Mouse (Mus musculus): ENCODE results near the gene Chaf1a. TPM values are rescaled to one million over a fixed set of nuclear protein-coding genes. Genes with fewer than 3 reads are reported as not detected.
A peak's percentile ranks its signal among the peaks of the same experiment; 100 is the strongest.

Gene Chaf1a
- 1.9 and 4.1 TPM in 2 replicates for polyA plus RNA-seq (2012; rRNA removed)

- peaks cover 2% of the 10 kb centered on the region; the same call in 1 of the 2 replicates for H3K4me1 ChIP-seq (ENCODE audit: control insufficient read depth, insufficient read depth, insufficient read length, low read length)
- WGBS, result under 1% methylated on average over 68 of the region's 68 CpGs
- no peak within 1 kb of the TSS; the same call in 1 of the 2 replicates for H3K27ac ChIP-seq (ENCODE audit: insufficient read depth, low read depth, low read length)
- H3K27me3 ChIP-seq (ENCODE audit: control insufficient read depth, insufficient read depth, low read length), result no peaks in the 10 kb centered on the region
- peak within 1 kb of the TSS; percentile 80 for H3K4me3 ChIP-seq (ENCODE audit: low read depth, low read length)
- peak; percentile 39; the same call in 1 of the 2 replicates for TF ChIP-seq POLR2A (IDR thresholded peaks at IDR 0.05; ENCODE audit: low read depth, low read length)
- no peak for TF ChIP-seq CTCF (IDR thresholded peaks at IDR 0.05; ENCODE audit: extremely low read depth, insufficient read length, insufficient replicate concordance, low read depth, low read length)
- H3K36me3 ChIP-seq (ENCODE audit: control insufficient read depth, insufficient read depth, low read length), result peaks cover 2% of the 10 kb centered on the region; the same call in 1 of the 2 replicates
Measured at GRCm38 (mm10) chr17:56040030-56040856, at the start of gene Chaf1a. Gene Chaf1a, plus strand, starts transcription at chr17:56040439.

GRCm38 (mm10) chr17:55996007-55996406 is 44.2 kb upstream of the Chaf1a start:
- Histone ChIP-seq H3K27ac (ENCODE audit: insufficient read depth, low read depth, low read length) (peak overlapping the region; percentile 70), H3K4me3 (ENCODE audit: low read depth, low read length) (no peak overlapping the region), H3K27me3 (ENCODE audit: control insufficient read depth, insufficient read depth, low read length) (no peaks in the 10 kb centered on the region), H3K4me1 (ENCODE audit: control insufficient read depth, insufficient read depth, insufficient read length, low read length) (peaks cover 20% of the 10 kb centered on the region), H3K36me3 (ENCODE audit: control insufficient read depth, insufficient read depth, low read length) (peaks cover 33% of the 10 kb centered on the region)
- TF ChIP-seq CTCF (IDR thresholded peaks at IDR 0.05; ENCODE audit: extremely low read depth, insufficient read length, insufficient replicate concordance, low read depth, low read length) (no peak), POLR2A (IDR thresholded peaks at IDR 0.05; ENCODE audit: low read depth, low read length) (no peak)
- WGBS, result 19% methylated on average over 15 of the region's 15 CpGs

GRCm38 (mm10) chr17:55999794-56000499 is 40.3 kb upstream of the Chaf1a start:
- WGBS, result 66% methylated on average over 30 of the region's 30 CpGs
- Histone ChIP-seq H3K27me3 (ENCODE audit: control insufficient read depth, insufficient read depth, low read length) (no peaks in the 10 kb centered on the region), H3K4me1 (ENCODE audit: control insufficient read depth, insufficient read depth, insufficient read length, low read length) (peaks cover 23% of the 10 kb centered on the region), H3K4me3 (ENCODE audit: low read depth, low read length) (no peak overlapping the region), H3K36me3 (ENCODE audit: control insufficient read depth, insufficient read depth, low read length) (peaks cover 47% of the 10 kb centered on the region), H3K27ac (ENCODE audit: insufficient read depth, low read depth, low read length) (no peak overlapping the region)
- no peak for TF ChIP-seq CTCF (IDR thresholded peaks at IDR 0.05; ENCODE audit: extremely low read depth, insufficient read length, insufficient replicate concordance, low read depth, low read length)
- no peak for TF ChIP-seq POLR2A (IDR thresholded peaks at IDR 0.05; ENCODE audit: low read depth, low read length)

- Histone ChIP-seq H3K4me3 (ENCODE audit: low read depth, low read length) (no peak overlapping the region), H3K27me3 (ENCODE audit: control insufficient read depth, insufficient read depth, low read length) (no peaks in the 10 kb centered on the region), H3K27ac (ENCODE audit: insufficient read depth, low read depth, low read length) (no peak overlapping the region), H3K36me3 (ENCODE audit: control insufficient read depth, insufficient read depth, low read length) (peaks cover 35% of the 10 kb centered on the region), H3K4me1 (ENCODE audit: control insufficient read depth, insufficient read depth, insufficient read length, low read length) (peaks cover 6% of the 10 kb centered on the region; the same call in 1 of the 2 replicates)
- TF ChIP-seq POLR2A (IDR thresholded peaks at IDR 0.05; ENCODE audit: low read depth, low read length), result no peak
- no peak for TF ChIP-seq CTCF (IDR thresholded peaks at IDR 0.05; ENCODE audit: extremely low read depth, insufficient read length, insufficient replicate concordance, low read depth, low read length)
- WGBS, result 82% methylated on average over 3 of the region's 3 CpGs
Measured at GRCm38 (mm10) chr17:56003000-56003399, 37.2 kb upstream of the Chaf1a start.

GRCm38 (mm10) chr17:56005415-56006061 is 34.7 kb upstream of the Chaf1a start, which contains the start of the genes Stap2 and Mpnd:
Gene Stap2, minus strand, starts transcription at chr17:56005584.
Gene Mpnd, plus strand, starts transcription at chr17:56005711.
- 17% methylated on average over 13 of the region's 13 CpGs for WGBS
- Histone ChIP-seq H3K27me3 (ENCODE audit: control insufficient read depth, insufficient read depth, low read length) (no peaks in the 10 kb centered on the region), H3K4me1 (ENCODE audit: control insufficient read depth, insufficient read depth, insufficient read length, low read length) (peaks cover 14% of the 10 kb centered on the region), H3K36me3 (ENCODE audit: control insufficient read depth, insufficient read depth, low read length) (peaks cover 19% of the 10 kb centered on the region), H3K27ac (ENCODE audit: insufficient read depth, low read depth, low read length) (peak within 1 kb of the TSS; percentile 98), H3K4me3 (ENCODE audit: low read depth, low read length) (peak within 1 kb of the TSS; percentile 80)
- TF ChIP-seq POLR2A (IDR thresholded peaks at IDR 0.05; ENCODE audit: low read depth, low read length) (peak; percentile 59), CTCF (IDR thresholded peaks at IDR 0.05; ENCODE audit: extremely low read depth, insufficient read length, insufficient replicate concordance, low read depth, low read length) (no peak)

GRCm38 (mm10) chr17:56006956-56007355 is 33.3 kb upstream of the Chaf1a start:
- TF ChIP-seq CTCF (IDR thresholded peaks at IDR 0.05; ENCODE audit: extremely low read depth, insufficient read length, insufficient replicate concordance, low read depth, low read length) (no peak), POLR2A (IDR thresholded peaks at IDR 0.05; ENCODE audit: low read depth, low read length) (no peak)
- Histone ChIP-seq H3K36me3 (ENCODE audit: control insufficient read depth, insufficient read depth, low read length) (peaks cover 10% of the 10 kb centered on the region), H3K27me3 (ENCODE audit: control insufficient read depth, insufficient read depth, low read length) (no peaks in the 10 kb centered on the region), H3K4me3 (ENCODE audit: low read depth, low read length) (peak overlapping the region; percentile 53), H3K27ac (ENCODE audit: insufficient read depth, low read depth, low read length) (peak overlapping the region; percentile 98), H3K4me1 (ENCODE audit: control insufficient read depth, insufficient read depth, insufficient read length, low read length) (peaks cover 15% of the 10 kb centered on the region)
- WGBS, result 32% methylated on average over 10 of the region's 10 CpGs
